ENCODE assay signal across 7 mouse cellular contexts in genomic region chr2:4499257-4499656, GRCm38 (mm10).
DNase-seq lines count a peak whose midpoint lies in the region; ATAC-seq and TF ChIP-seq lines count a peak whose summit lies in the region.

No protein-coding gene starts in this region.

- H3K9me3 ChIP-seq in heart, postnatal 0 days (replicated peaks; ENCODE audit: control insufficient read depth, low read length), result no peaks in the 10 kb centered on the region
- H3K9me3 ChIP-seq in limb, embryonic 11.5 days (ENCODE audit: control insufficient read depth, low read length), result no peaks in the 10 kb centered on the region
- H3K9me3 ChIP-seq in neural tube, embryonic 15.5 days (replicated peaks), result no peaks in the 10 kb centered on the region

- no peaks in the 10 kb centered on the region for H3K27me3 ChIP-seq in heart, postnatal 0 days (ENCODE audit: control insufficient read depth, insufficient read depth, low read length)
- no peaks in the 10 kb centered on the region for H3K27me3 ChIP-seq in limb, embryonic 11.5 days (ENCODE audit: control insufficient read depth, insufficient read depth, low read length)
- no peaks in the 10 kb centered on the region for H3K27me3 ChIP-seq in neural tube, embryonic 15.5 days (replicated peaks)

- H3K9ac ChIP-seq in heart, postnatal 0 days (replicated peaks; ENCODE audit: low read depth, low read length), result no peak overlapping the region
- no peak overlapping the region for H3K9ac ChIP-seq in limb, embryonic 11.5 days (ENCODE audit: low read length)
- no peak overlapping the region for H3K9ac ChIP-seq in neural tube, embryonic 15.5 days (replicated peaks)

- ATAC-seq in common myeloid progenitor, adult 5-6 weeks (replicated peaks; ENCODE audit: low read depth, poor library complexity, severe bottlenecking), result peak; percentile 93
- 0 out of 2 replicates have a peak, but pooled peaks have one; percentile 37 for ATAC-seq in heart, postnatal 0 days (ENCODE audit: insufficient read depth, low read depth)
- ATAC-seq in limb, embryonic 11.5 days (ENCODE audit: insufficient number of reproducible peaks, low FRiP score, low TSS enrichment, low read depth), result no peak
- 0 out of 2 replicates have a peak, but pooled peaks have one; percentile 20 for ATAC-seq in neural tube, embryonic 15.5 days (ENCODE audit: low FRiP score)

- H3K27ac ChIP-seq in heart, postnatal 0 days (ENCODE audit: low read depth), result no peak overlapping the region
- no peak overlapping the region for H3K27ac ChIP-seq in limb, embryonic 11.5 days (replicated peaks; ENCODE audit: low read depth, low read length)
- no peak overlapping the region for H3K27ac ChIP-seq in neural tube, embryonic 15.5 days (replicated peaks)

- H3K4me2 ChIP-seq in heart, postnatal 0 days (ENCODE audit: low read depth, low read length), result no peak overlapping the region
- no peak overlapping the region for H3K4me2 ChIP-seq in limb, embryonic 11.5 days (ENCODE audit: low read depth, severe bottlenecking)
- no peak overlapping the region for H3K4me2 ChIP-seq in neural tube, embryonic 15.5 days

- no peak overlapping the region for H3K4me3 ChIP-seq in heart, postnatal 0 days (ENCODE audit: low read depth, low read length)
- no peak overlapping the region for H3K4me3 ChIP-seq in limb, embryonic 11.5 days (ENCODE audit: low read depth, low read length)
- no peak overlapping the region for H3K4me3 ChIP-seq in neural tube, embryonic 15.5 days (replicated peaks)

- 0 out of 2 replicates have a peak, but pooled peaks have one; percentile 26 for TF ChIP-seq EP300 in heart, postnatal 0 days (IDR thresholded peaks at IDR 0.05; ENCODE audit: low read depth)

- peaks cover 7% of the 10 kb centered on the region; the same call in 1 of the 2 replicates for H3K36me3 ChIP-seq in heart, postnatal 0 days (replicated peaks; ENCODE audit: control insufficient read depth, insufficient read depth, low read length)
- peaks cover 4% of the 10 kb centered on the region; the same call in 1 of the 2 replicates for H3K36me3 ChIP-seq in limb, embryonic 11.5 days (ENCODE audit: control insufficient read depth, insufficient read depth, low read length)
- peaks cover 19% of the 10 kb centered on the region for H3K36me3 ChIP-seq in neural tube, embryonic 15.5 days

- 5% methylated on average over 1 of the region's 1 CpGs for WGBS in heart, postnatal 0 days
- WGBS in limb, embryonic 11.5 days, result 15% methylated on average over 1 of the region's 1 CpGs
- WGBS in neural tube, embryonic 15.5 days, result 3% methylated on average over 1 of the region's 1 CpGs

- peaks cover 22% of the 10 kb centered on the region for H3K4me1 ChIP-seq in heart, postnatal 0 days (ENCODE audit: control insufficient read depth, insufficient read depth)
- no peaks in the 10 kb centered on the region for H3K4me1 ChIP-seq in limb, embryonic 11.5 days (ENCODE audit: control insufficient read depth, insufficient read depth, low read length)
- peaks cover 16% of the 10 kb centered on the region for H3K4me1 ChIP-seq in neural tube, embryonic 15.5 days

- peak; percentile 34 for DNase-seq in ovary, postnatal 36 days (ENCODE audit: low spot score)
- DNase-seq in ovary, postnatal 10 days (ENCODE audit: low spot score), result no peak
- DNase-seq in ZHBTc4 (ENCODE audit: low read depth, low spot score), result peak; percentile 81
- DNase-seq in heart, postnatal 0 days (ENCODE audit: low spot score), result peak; percentile 86
- DNase-seq in limb, embryonic 11.5 days (ENCODE audit: low spot score), result peak; percentile 85

- TF ChIP-seq CTCF in heart, postnatal 0 days (IDR thresholded peaks at IDR 0.05; ENCODE audit: low read depth), result peak; percentile 79
